Mouse (Mus musculus): ENCODE measurements around the gene Mab21l3. TPM values are rescaled to one million over a fixed set of nuclear protein-coding genes. Genes with fewer than 3 reads are reported as not detected.

The Mab21l3 gene
- polyA plus RNA-seq, 1 experiment: 0.35 TPM

DNA sequence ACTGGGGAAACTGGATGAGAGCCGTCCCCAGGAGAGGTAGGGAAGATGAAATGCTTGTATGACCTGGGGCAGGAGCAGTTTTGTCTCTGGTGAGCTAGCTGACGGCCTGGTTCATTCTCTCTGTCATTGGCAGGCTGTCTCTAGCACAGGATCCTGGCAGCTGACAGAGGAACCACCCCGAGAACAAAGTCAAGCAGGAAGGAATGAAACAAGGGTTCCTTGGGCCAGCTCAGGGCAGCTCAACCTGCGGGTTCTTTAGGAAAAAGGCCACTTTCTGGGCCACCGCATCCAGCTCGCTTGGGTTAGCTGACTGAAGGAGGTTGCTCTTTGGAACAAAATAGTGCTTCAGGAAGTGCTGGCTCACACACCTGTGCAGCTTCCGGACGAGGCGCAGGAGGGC lies 34.0 kb downstream of the Mab21l3 start:
- 79% methylated on average over 9 of the region's 9 CpGs for WGBS
- H3K27ac ChIP-seq (ENCODE audit: insufficient read depth, low read depth, low read length): no peak overlapping the region
- H3K36me3 ChIP-seq (ENCODE audit: control insufficient read depth, insufficient read depth, low read length): no peaks in the 10 kb centered on the region
- no peak overlapping the region for H3K4me3 ChIP-seq (ENCODE audit: low read depth, low read length)
- TF ChIP-seq POLR2A (IDR thresholded peaks at IDR 0.05; ENCODE audit: low read depth, low read length): no peak
- TF ChIP-seq CTCF (IDR thresholded peaks at IDR 0.05; ENCODE audit: extremely low read depth, insufficient read length, insufficient replicate concordance, low read depth, low read length): no peak
- H3K4me1 ChIP-seq (ENCODE audit: control insufficient read depth, insufficient read depth, insufficient read length, low read length): no peaks in the 10 kb centered on the region
- no peaks in the 10 kb centered on the region for H3K27me3 ChIP-seq (ENCODE audit: control insufficient read depth, insufficient read depth, low read length)

DNA sequence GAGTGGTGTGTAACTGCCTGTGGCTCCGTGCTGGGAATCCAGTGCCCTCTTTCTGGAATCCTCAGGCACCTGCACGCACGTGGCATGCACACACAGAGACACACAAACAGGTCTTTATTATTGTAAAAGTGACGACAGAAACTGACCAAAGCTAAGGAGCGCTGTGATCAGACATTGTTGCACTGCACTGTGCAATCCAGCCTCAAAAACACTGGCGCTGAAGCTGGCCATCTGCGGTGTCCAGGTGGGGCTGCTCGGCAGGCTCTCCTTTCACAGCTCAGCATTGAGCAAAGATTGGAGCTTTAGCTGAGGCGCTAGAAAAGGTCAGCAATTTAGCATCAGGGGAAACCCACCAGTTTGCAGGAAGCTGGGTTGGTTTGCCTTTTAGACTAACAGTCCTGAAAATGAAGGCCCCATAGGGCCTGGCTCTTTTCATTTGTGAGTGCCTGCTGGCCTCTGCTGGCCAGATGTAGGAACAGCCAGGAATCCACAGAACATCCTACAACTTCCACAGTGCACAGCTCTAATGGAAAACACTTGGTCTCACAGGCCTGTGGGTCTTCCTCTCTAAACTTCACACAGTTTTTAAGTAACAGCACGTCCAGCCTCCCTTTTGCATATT lies 36.3 kb downstream of the Mab21l3 start:
- Histone ChIP-seq H3K27ac (ENCODE audit: insufficient read depth, low read depth, low read length) (no peak overlapping the region), H3K27me3 (ENCODE audit: control insufficient read depth, insufficient read depth, low read length) (no peaks in the 10 kb centered on the region), H3K4me3 (ENCODE audit: low read depth, low read length) (no peak overlapping the region), H3K4me1 (ENCODE audit: control insufficient read depth, insufficient read depth, insufficient read length, low read length) (no peaks in the 10 kb centered on the region), H3K36me3 (ENCODE audit: control insufficient read depth, insufficient read depth, low read length) (no peaks in the 10 kb centered on the region)
- WGBS: 70% methylated on average over 10 of the region's 10 CpGs
- no peak for TF ChIP-seq POLR2A (IDR thresholded peaks at IDR 0.05; ENCODE audit: low read depth, low read length)
- TF ChIP-seq CTCF (IDR thresholded peaks at IDR 0.05; ENCODE audit: extremely low read depth, insufficient read length, insufficient replicate concordance, low read depth, low read length): peak; percentile 90; the same call in 1 of the 2 replicates

DNA sequence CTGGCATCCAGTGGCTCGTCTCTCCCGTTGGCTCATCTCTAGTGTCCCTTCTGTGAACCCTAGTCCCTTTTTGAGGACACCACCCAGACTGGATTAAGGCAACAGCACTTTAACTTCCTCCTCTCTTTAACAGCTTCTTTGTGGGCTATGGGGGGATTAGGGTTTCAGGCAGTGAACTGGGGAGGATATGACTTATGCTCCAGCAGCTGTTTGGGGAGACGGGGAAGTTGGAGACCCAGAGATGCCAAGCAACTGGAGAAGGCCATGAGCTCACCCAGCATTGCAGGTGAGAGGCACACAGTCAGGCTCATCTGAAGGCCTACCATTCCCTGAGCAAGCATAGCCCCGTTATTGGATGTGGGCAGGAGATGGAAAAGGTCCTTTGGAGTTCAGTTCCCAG lies 36.8 kb downstream of the Mab21l3 start:
- WGBS: 66% methylated on average over 4 of the region's 4 CpGs
- no peaks in the 10 kb centered on the region for H3K27me3 ChIP-seq (ENCODE audit: control insufficient read depth, insufficient read depth, low read length)
- TF ChIP-seq CTCF (IDR thresholded peaks at IDR 0.05; ENCODE audit: extremely low read depth, insufficient read length, insufficient replicate concordance, low read depth, low read length) (no peak), POLR2A (IDR thresholded peaks at IDR 0.05; ENCODE audit: low read depth, low read length) (no peak)

DNA sequence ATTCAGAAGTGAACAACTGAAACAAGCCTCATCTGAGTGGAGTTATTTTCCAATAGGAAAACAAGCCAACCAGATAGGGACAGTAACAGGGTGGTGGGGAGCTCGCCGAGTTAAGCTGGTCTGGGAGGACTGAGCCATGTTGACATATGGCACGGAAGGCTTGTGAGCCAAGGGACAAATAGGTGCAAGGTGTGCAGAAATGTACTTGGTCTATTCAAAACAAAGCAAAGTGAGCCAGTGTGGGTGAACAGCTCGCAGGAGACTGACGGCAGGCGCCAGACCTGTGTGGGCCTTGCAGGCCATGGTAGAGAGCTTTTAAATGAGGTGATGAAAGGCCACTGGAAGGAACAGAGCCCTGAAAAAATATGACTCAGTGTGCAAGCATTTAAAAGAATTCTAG lies 41.1 kb downstream of the Mab21l3 start:
- 94% methylated on average over 6 of the region's 6 CpGs for WGBS
- H3K36me3 ChIP-seq (ENCODE audit: control insufficient read depth, insufficient read depth, low read length): no peaks in the 10 kb centered on the region
- TF ChIP-seq CTCF (IDR thresholded peaks at IDR 0.05; ENCODE audit: extremely low read depth, insufficient read length, insufficient replicate concordance, low read depth, low read length) (no peak), POLR2A (IDR thresholded peaks at IDR 0.05; ENCODE audit: low read depth, low read length) (no peak)

More for the DNA sequence above, 36.8 kb downstream of the Mab21l3 start:
- no peak overlapping the region for H3K4me3 ChIP-seq (ENCODE audit: low read depth, low read length)
- H3K36me3 ChIP-seq (ENCODE audit: control insufficient read depth, insufficient read depth, low read length): no peaks in the 10 kb centered on the region
- no peaks in the 10 kb centered on the region for H3K4me1 ChIP-seq (ENCODE audit: control insufficient read depth, insufficient read depth, insufficient read length, low read length)
- no peak overlapping the region for H3K27ac ChIP-seq (ENCODE audit: insufficient read depth, low read depth, low read length)

DNA sequence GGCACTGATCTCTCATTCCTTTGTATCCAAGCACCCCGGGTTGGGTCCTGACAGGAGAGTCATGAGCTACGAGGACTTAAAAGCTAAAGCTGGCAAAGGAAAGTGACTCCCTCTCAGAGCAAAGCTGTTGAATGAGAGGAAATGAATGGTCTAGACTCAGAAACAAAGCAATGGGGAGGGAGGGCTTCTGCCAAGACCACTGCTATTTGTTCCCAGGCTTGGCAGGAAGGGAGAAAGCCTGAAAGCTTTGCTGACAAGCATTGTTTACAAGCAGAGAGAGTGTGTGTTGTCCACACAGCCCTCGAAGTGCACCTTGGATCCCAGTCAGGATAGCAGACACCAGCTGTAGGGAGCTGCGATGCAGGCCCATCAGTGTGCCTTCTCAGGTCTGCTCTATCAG lies 41.8 kb downstream of the Mab21l3 start:
- 59% methylated on average over 4 of the region's 4 CpGs for WGBS
- no peaks in the 10 kb centered on the region for H3K36me3 ChIP-seq (ENCODE audit: control insufficient read depth, insufficient read depth, low read length)
- no peak for TF ChIP-seq POLR2A (IDR thresholded peaks at IDR 0.05; ENCODE audit: low read depth, low read length)

More for the DNA sequence above, 41.1 kb downstream of the Mab21l3 start:
- H3K27me3 ChIP-seq (ENCODE audit: control insufficient read depth, insufficient read depth, low read length): no peaks in the 10 kb centered on the region
- no peak overlapping the region for H3K4me3 ChIP-seq (ENCODE audit: low read depth, low read length)
- peaks cover 16% of the 10 kb centered on the region for H3K4me1 ChIP-seq (ENCODE audit: control insufficient read depth, insufficient read depth, insufficient read length, low read length)
- no peak overlapping the region for H3K27ac ChIP-seq (ENCODE audit: insufficient read depth, low read depth, low read length)

DNA sequence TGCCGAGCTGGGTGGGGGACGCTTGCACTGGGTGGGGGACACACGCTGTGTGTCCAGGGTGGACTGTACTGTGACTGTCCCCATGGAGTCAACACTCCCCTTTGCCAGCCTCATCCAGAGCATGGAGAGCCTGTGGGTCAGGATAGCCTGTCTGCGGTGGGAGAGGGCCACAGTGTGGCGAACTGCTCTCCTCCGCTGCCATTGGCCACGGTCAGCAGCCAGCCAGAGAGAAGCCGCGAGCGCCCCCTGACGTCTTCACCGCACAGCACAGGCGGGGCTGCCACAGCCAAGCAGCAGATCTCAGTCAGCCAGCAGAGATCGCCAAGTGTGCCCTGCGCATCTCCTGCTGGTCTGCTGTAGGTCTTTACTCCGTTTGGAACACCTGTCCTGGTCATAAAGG lies 42.6 kb downstream of the Mab21l3 start:
- Histone ChIP-seq H3K36me3 (ENCODE audit: control insufficient read depth, insufficient read depth, low read length) (no peaks in the 10 kb centered on the region), H3K4me1 (ENCODE audit: control insufficient read depth, insufficient read depth, insufficient read length, low read length) (peaks cover 26% of the 10 kb centered on the region), H3K27me3 (ENCODE audit: control insufficient read depth, insufficient read depth, low read length) (no peaks in the 10 kb centered on the region), H3K27ac (ENCODE audit: insufficient read depth, low read depth, low read length) (peak overlapping the region; percentile 85), H3K4me3 (ENCODE audit: low read depth, low read length) (peak overlapping the region; percentile 36)
- TF ChIP-seq POLR2A (IDR thresholded peaks at IDR 0.05; ENCODE audit: low read depth, low read length) (no peak), CTCF (IDR thresholded peaks at IDR 0.05; ENCODE audit: extremely low read depth, insufficient read length, insufficient replicate concordance, low read depth, low read length) (peak; percentile 71)
- WGBS: 4% methylated on average over 16 of the region's 16 CpGs

More for the DNA sequence above, 41.8 kb downstream of the Mab21l3 start:
- H3K27ac ChIP-seq (ENCODE audit: insufficient read depth, low read depth, low read length): no peak overlapping the region
- H3K4me1 ChIP-seq (ENCODE audit: control insufficient read depth, insufficient read depth, insufficient read length, low read length): peaks cover 19% of the 10 kb centered on the region
- no peaks in the 10 kb centered on the region for H3K27me3 ChIP-seq (ENCODE audit: control insufficient read depth, insufficient read depth, low read length)
- no peak overlapping the region for H3K4me3 ChIP-seq (ENCODE audit: low read depth, low read length)

DNA sequence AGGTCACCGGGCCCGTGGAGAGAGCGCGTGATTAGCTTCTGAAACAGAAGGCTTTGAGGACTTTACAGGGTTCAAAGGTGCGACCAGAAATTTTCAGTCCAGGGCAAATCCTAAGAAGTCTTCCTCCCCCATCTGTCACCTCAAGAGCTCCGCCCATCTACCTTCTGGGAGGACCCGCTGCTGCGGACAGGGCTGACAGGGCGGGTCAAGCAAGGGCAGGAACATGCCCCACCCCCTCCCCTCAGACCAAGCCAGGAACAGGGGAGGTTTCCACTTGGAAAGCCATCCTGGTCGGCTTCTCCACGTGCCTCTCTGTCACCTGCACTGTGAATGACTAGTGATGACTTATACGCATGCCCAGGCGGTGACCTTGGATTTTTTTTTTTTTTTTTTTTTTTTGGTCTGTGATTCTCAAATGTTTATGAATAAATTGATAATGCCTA lies 43.2 kb downstream of the Mab21l3 start:
- no peaks in the 10 kb centered on the region for H3K27me3 ChIP-seq (ENCODE audit: control insufficient read depth, insufficient read depth, low read length)
- no peak overlapping the region for H3K4me3 ChIP-seq (ENCODE audit: low read depth, low read length)
- peak overlapping the region; percentile 94; the same call in 1 of the 2 replicates for H3K27ac ChIP-seq (ENCODE audit: insufficient read depth, low read depth, low read length)
- H3K4me1 ChIP-seq (ENCODE audit: control insufficient read depth, insufficient read depth, insufficient read length, low read length): peaks cover 27% of the 10 kb centered on the region
- TF ChIP-seq CTCF (IDR thresholded peaks at IDR 0.05; ENCODE audit: extremely low read depth, insufficient read length, insufficient replicate concordance, low read depth, low read length) (no peak), POLR2A (IDR thresholded peaks at IDR 0.05; ENCODE audit: low read depth, low read length) (no peak)
- no peaks in the 10 kb centered on the region for H3K36me3 ChIP-seq (ENCODE audit: control insufficient read depth, insufficient read depth, low read length)
- WGBS: 26% methylated on average over 13 of the region's 13 CpGs
